Mouse (Mus musculus): ENCODE measurements around the gene Bckdk. TPM values are rescaled to one million over a fixed set of nuclear protein-coding genes. Genes with fewer than 3 reads are reported as not detected.
"Not testable (repeated sequence)": the region's sequence is repeated elsewhere in the genome, so short reads cannot be mapped to it uniquely, and the experiment has no call there.

Gene Bckdk
- total RNA-seq, 2 experiments from 2014 or later = 49.9 to 75.7 TPM

GRCm38 (mm10) chr7:127895891-127896290, 8.0 kb upstream of the Bckdk start:
- not testable (repeated sequence) for ATAC-seq (replicated peaks; ENCODE audit: poor library complexity)

DNA sequence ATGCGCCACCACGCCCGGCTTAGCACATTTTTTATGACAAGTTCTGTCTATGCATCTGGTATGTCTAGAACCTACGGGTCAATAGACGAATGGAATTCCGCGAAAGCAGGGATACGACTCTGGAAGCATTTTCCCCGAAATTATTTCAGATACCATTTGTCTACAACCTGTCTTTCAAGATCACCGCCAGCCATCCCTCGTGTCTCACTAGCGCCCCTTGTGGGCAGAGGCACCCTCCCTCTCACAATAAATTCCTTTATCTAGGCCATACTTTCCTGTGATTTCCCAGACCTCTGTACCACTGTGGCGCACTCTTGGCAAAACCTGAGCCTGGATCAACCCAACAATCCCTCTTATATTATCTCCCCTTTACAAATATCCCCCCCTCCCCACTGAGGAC, 7.5 kb upstream of the Bckdk start:
- ATAC-seq (replicated peaks; ENCODE audit: poor library complexity) = peak; percentile 43

- ATAC-seq (replicated peaks; ENCODE audit: poor library complexity) = no peak
These were observed 6.3 kb upstream of the Bckdk start for GRCm38 (mm10) chr7:127897542-127897941.

GRCm38 (mm10) chr7:127898179-127898956, 5.5 kb upstream of the Bckdk start:
- ATAC-seq (replicated peaks; ENCODE audit: poor library complexity) = no peak

- no peak for ATAC-seq (replicated peaks; ENCODE audit: poor library complexity)
These were observed 3.9 kb upstream of the Bckdk start for GRCm38 (mm10) chr7:127899997-127900396.

DNA sequence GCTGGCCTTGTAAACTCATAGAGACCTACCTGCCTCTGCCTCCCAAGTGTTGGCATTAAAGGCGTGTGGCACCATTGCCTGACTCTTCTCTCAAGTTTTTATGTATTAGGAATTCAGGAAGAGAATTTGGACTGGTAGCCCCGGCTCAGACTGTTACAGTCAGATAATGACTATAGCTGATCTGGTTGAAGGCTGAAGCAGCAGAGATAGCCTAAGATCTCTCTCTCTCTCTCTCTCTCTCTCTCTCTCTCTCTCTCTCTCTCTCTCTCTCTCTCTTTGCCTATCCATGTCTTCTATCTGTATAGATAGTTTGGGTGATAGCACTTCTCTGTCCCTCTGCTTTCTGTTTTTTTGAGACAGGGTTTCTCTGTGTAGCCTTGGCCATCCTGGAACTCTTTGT, 2.1 kb upstream of the Bckdk start:
- ATAC-seq (replicated peaks; ENCODE audit: poor library complexity) = no peak

DNA sequence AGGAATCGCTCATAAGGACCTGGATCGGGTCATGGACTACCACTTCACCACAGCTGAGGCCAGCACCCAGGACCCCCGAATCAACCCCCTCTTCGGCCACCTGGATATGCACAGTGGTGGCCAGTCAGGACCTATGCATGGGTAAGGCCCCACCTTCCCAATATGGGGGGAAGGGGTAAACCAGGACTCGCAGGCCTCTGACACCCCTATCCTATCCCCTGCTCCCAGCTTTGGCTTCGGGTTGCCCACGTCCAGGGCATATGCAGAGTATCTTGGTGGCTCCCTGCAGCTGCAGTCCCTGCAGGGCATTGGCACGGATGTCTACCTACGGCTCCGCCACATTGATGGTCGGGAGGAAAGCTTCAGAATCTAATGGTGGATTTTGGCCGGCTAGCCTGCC, 4.1 kb downstream of the Bckdk start:
- ATAC-seq (replicated peaks; ENCODE audit: poor library complexity) = no peak

GRCm38 (mm10) chr7:127908656-127909055, 4.8 kb downstream of the Bckdk start:
- ATAC-seq (replicated peaks; ENCODE audit: poor library complexity) = no peak

DNA sequence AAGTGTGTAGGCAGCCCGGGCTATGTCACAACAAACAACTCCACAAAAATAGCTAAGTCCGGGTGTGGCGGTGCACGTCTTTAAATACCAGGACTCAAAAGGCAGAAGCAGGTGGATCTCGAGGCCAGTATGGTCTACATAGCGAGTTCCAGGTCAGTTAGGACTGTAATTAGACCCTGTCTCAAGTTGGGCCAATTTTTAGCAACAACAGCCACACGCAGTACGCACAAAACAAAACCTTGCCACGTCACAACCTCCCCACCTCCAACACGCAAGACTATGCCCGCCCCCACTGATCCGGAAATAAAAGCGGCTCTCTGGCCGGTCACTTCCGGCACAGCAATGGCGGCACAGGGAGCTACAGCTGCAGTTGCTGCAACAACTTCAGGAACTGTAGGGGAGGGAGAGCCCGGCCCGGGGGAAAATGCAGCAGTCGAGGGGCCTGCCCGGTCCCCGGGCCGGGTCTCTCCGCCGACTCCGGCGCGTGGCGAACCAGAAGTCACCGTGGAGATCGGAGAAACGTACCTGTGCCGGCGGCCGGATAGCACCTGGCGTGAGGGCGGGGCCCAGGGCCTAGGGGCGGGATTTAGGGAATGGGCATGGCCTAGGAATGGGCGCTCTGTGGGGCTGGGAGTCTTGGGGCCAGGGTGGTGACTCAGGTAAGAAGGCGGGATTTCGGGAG, 8.4 kb downstream of the Bckdk start, which contains the start of gene Kat8:
Kat8 (plus strand) TSS at position 327 of the 682 bp plus-strand sequence.
- ATAC-seq (replicated peaks; ENCODE audit: poor library complexity) = peak; percentile 98

DNA sequence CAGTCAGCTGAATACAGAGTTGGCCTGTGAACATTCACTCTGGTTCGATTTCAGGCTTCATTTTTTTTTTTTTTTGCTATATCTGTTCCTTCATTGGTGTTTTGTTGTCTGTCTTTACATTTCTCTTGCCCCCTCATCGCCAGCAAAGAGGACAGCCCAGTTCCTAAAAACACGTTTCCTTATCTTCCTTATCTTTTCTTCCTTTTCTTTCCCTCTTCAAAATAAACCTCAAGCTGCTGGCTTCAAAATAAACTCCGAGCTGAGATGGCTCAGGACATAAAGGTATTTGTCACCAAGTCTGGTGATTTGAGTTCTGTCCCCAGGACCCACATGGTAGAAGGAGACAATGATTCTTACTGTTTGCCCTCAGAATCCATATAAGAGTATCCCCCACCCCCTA, 9.1 kb downstream of the Bckdk start:
- no peak for ATAC-seq (replicated peaks; ENCODE audit: poor library complexity)

DNA sequence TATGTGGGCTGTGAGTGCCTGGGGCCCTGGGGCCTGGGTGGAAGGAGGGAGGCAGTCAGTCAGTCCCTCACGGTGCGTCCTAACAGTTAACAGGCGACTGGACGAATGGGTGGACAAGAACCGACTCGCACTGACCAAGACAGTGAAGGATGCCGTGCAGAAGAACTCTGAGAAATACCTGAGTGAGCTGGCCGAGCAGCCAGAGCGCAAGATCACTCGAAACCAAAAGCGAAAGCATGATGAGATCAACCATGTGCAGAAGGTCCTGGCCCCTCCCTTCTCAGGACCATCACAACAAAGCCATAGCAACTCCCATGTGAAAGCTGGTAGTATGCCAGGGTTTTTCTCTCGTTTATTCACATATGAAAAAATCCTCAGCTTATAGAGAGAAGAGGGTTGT, 11.4 kb downstream of the Bckdk start:
- ATAC-seq (replicated peaks; ENCODE audit: poor library complexity) = no peak

DNA sequence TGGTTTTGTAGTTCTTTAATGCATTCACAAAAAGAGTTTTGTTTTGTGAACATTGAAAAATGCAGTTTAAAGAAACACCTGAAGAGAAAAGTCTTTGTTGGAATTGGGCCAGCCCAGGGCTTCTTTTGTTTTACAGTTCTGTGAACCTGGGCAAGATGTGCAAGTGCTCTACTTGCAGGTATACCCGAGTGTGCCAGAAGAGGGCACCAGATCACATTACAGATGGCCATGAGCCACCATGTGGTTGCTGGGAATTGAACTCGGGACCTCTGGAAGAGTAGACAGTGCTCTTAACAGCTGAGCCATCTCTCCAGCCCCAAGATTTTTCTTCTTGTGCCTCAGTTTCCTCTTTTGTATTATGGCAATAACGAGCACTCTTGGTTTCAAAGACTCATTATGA, 14.3 kb downstream of the Bckdk start:
- ATAC-seq (replicated peaks; ENCODE audit: poor library complexity) = peak; percentile 47; the same call in 1 of the 2 replicates

- ATAC-seq (replicated peaks; ENCODE audit: poor library complexity) = peak; percentile 53
These were observed 15.4 kb downstream of the Bckdk start for GRCm38 (mm10) chr7:127919290-127919689.

DNA sequence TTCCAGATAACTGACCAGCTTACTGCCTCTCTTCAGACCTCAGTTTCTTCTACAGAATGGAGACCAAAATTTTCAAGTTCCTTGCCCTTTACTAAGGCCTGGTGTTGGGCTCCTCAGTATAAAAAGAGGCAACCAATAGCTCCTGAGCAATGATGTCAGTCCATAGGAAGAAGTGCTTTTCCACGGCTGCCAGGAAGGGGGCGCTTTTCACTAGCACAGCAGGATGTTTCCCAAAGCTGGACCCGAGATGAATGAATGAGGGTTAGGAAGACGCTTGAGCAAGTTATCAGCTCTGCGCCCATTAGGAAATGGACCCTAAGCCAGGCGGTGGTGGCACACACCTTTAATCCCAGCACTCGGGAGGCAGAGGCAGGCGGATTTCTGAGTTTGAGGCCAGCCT, 17.6 kb downstream of the Bckdk start:
- ATAC-seq (replicated peaks; ENCODE audit: poor library complexity) = peak; percentile 53

DNA sequence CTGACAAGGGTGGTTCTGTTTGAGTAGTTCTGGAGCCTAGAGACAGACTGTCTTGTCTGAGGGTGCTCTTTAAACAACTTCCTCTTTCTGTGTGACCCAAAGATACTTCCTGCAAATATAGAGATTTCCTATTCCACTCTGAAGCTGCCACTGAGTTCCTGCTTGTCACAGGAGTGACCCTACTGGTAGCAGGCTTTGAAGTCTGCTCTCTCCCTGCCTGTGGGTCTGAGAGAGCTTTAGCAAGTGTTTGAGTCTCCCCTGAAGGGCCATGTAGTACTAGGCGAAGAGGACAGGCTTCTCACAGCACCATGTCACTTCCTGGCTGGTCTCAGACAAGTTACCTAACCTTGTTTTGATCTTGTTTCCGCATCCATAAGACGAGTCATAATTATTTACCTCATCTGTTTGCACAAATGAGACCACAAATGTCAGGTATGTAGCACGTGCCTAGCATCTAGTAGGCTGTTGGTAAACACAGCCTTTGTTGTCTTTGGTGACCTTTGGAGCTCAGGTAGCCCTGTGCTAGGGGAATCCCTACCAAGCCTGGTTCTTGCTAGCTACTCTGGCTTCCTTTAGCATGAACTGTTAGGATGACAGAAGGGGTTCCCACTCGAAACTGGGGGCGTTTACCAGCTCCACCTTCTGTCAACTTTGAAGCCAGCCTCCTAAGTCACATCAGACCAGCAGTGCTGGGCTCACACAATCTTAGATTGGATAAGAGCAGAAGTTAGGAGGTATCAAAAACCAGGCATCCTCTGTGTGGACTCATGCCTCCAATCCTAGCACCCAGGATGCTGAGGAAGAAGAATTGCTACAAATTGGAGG, 18.8 kb downstream of the Bckdk start:
- peak; percentile 57 for ATAC-seq (replicated peaks; ENCODE audit: poor library complexity)

DNA sequence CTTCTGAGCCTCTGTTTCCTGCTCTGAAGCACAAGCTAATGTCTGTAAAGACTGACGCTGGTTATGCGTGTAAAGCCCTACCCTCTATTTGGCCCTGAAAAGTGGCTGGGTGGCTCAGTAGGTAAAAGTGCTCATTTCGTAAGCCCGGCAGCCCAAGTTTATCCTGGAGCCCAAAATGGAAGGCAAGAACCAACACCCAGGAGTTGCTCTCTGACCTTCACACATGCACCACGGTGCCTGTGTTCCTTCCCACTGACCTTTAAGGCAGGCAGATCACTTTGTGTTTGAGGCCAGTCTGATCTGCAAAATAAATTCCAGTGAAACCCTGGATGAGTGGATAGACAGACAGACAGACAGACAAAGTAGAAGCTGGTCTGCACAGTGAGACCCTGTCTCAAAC, 19.8 kb downstream of the Bckdk start:
- ATAC-seq (replicated peaks; ENCODE audit: poor library complexity) = no peak

GRCm38 (mm10) chr7:127925252-127925651, 21.4 kb downstream of the Bckdk start:
- ATAC-seq (replicated peaks; ENCODE audit: poor library complexity) = no peak

GRCm38 (mm10) chr7:127926066-127926465, 22.2 kb downstream of the Bckdk start:
- ATAC-seq (replicated peaks; ENCODE audit: poor library complexity) = no peak

DNA sequence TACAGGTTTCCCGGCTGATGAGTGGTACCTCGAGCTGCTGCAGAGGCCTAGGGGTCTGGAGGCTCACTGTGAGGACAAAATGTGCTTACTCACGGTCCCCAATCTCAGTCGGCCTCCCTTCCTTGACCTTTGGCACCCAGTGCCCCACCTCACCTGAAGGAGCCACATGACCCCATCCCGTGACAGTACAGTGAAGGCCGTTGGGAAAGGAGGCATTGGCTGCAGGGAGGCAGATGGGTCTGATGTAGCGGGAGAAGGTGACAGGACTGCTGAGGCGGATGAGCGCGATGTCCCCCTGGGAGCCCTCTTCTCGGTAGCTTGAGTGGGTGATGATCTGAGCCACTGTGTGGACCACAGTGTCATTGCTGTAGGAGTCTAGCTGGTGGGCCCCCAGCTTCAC, 23.0 kb downstream of the Bckdk start:
- no peak for ATAC-seq (replicated peaks; ENCODE audit: poor library complexity)

GRCm38 (mm10) chr7:127927726-127928125, 23.8 kb downstream of the Bckdk start:
- no peak for ATAC-seq (replicated peaks; ENCODE audit: poor library complexity)

- ATAC-seq (replicated peaks; ENCODE audit: poor library complexity) = no peak
These were observed 24.7 kb downstream of the Bckdk start for GRCm38 (mm10) chr7:127928596-127928995.
